Mouse (Mus musculus) heart, embryonic 12.5 days (tissue): ENCODE measurements at regions not wholly inside any gene's neighbourhood (a gene's known extent, or its start where the extent isn't known, plus 50 kb on each side); places are given as distances from the start of the nearest gene placed in this dataset.
"Not testable (repeated sequence)": the region's sequence is repeated elsewhere in the genome, so short reads cannot be mapped to it uniquely, and the experiment has no call there.

Source experiments
- ATAC-seq: fragments of 200-750 bp; cut with Nextera tagmentation; 2 replicates; pipeline ENCODE4 v1.8.0; 2017; ENCODE audit warnings: moderate TSS enrichment, moderate library complexity; ENCODE audit not compliant: insufficient number of reproducible peaks, low FRiP score
- H3K27ac ChIP-seq: fragments of 300-500 bp; sonication (generic); 2 replicates; pipeline ENCODE4 v1.5.1; 2016; ENCODE audit warnings: mild to moderate bottlenecking, moderate library complexity; ENCODE audit not compliant: poor library complexity, severe bottlenecking
- H3K27me3 ChIP-seq: fragments of 300-500 bp; sonication (generic); replicated peaks from 2 replicates; pipeline ENCODE4 v1.6.1; 2016; ENCODE audit warnings: mild to moderate bottlenecking, moderate library complexity
- H3K36me3 ChIP-seq: fragments of 300-500 bp; sonication (generic); 2 replicates; pipeline ENCODE4 v1.6.1; 2016; ENCODE audit warnings: mild to moderate bottlenecking, moderate library complexity
- H3K4me1 ChIP-seq: fragments of 300-500 bp; sonication (generic); replicated peaks from 2 replicates; pipeline ENCODE4 v1.6.1; 2016; ENCODE audit warnings: mild to moderate bottlenecking
- H3K4me2 ChIP-seq: fragments of 300-500 bp; sonication (generic); 2 replicates; pipeline ENCODE4 v1.6.1; 2016; ENCODE audit warnings: mild to moderate bottlenecking, moderate library complexity
- H3K4me3 ChIP-seq: fragments of 300-500 bp; sonication (generic); 2 replicates; pipeline ENCODE4 v1.5.1; 2016; ENCODE audit warnings: mild to moderate bottlenecking
- H3K9ac ChIP-seq: fragments of 300-500 bp; sonication (generic); 2 replicates; pipeline ENCODE4 v1.6.1; 2016; ENCODE audit warnings: mild to moderate bottlenecking, moderate library complexity
- H3K9me3 ChIP-seq: fragments of 300-500 bp; sonication (generic); replicated peaks from 2 replicates; pipeline ENCODE4 v1.6.1; 2016; ENCODE audit warnings: mild to moderate bottlenecking, moderate library complexity
- WGBS: fragments of 180-500 bp; shearing (Covaris S2); methylation state at CpG from one replicate; pipeline ENCODE4 v1.1.7; 2016; 5-methylcytosine and 5-hydroxymethylcytosine counted together

- Histone ChIP-seq H3K4me1 (no peaks in the 10 kb centered on the region), H3K4me2 (no peak overlapping the region), H3K9ac (no peak overlapping the region), H3K9me3 (0 out of 2 replicates have a peak, but pooled peaks cover 3% of the 10 kb centered on the region), H3K27ac (no peak overlapping the region), H3K4me3 (no peak overlapping the region), H3K27me3 (no peaks in the 10 kb centered on the region), H3K36me3 (no peaks in the 10 kb centered on the region)
- no peak for ATAC-seq
Measured at GRCm38 (mm10) chr15:93131056-93131455, 143.9 kb downstream of the Gxylt1 start.

GRCm38 (mm10) chr15:93125261-93125660, 149.7 kb downstream of the Gxylt1 start:
- Histone ChIP-seq H3K9me3 (no peaks in the 10 kb centered on the region), H3K9ac (no peak overlapping the region), H3K4me3 (no peak overlapping the region), H3K27me3 (no peaks in the 10 kb centered on the region), H3K27ac (no peak overlapping the region), H3K4me1 (no peaks in the 10 kb centered on the region), H3K36me3 (no peaks in the 10 kb centered on the region), H3K4me2 (no peak overlapping the region)
- 66% methylated on average over 5 of the region's 5 CpGs for WGBS
- no peak for ATAC-seq

DNA sequence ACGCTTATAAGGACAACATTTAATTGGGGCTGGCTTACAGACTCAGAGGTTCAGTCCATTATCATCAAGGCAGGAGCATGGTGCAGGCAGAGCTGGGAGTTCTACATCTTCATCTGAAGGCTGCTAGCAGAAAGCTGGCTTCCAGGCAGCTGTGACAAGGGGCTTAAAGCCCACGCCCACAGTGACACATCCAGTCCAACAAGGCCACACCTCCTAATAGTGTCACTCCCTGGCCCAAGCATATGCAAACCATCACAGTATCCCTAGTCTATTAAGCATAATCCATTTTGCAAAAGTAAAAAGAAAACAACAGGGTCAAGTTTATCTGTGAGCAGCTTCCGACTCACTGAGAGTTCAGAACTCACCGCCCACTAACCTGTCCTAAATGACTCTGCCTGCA, 153.8 kb downstream of the Gxylt1 start:
- no peak for ATAC-seq
- Histone ChIP-seq H3K27ac (no peak overlapping the region), H3K4me1 (no peaks in the 10 kb centered on the region), H3K27me3 (no peaks in the 10 kb centered on the region), H3K36me3 (no peaks in the 10 kb centered on the region), H3K9ac (no peak overlapping the region), H3K4me3 (no peak overlapping the region), H3K9me3 (no peaks in the 10 kb centered on the region), H3K4me2 (no peak overlapping the region)
- WGBS: 74% methylated on average over 4 of the region's 4 CpGs

DNA sequence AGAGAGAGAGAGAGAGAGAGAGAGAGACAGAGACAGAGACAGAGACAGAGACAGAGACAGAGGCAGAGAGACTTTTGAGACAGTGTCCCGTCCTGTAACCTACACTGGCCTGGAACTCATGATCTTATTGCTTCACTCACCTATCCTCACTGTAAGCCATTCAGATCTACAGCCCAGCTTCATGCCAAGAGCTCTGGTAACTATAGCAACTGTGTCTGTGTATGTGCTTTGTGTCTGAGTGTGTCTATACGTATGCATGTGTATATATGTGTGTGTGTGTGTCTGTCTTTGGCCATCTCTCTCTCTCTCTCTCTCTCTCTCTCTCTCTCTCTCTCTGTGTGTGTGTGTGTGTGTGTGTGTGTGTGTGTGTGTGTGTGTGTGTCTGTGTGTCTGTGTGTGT, 157.2 kb downstream of the Gxylt1 start:
- ATAC-seq, H3K27me3 ChIP-seq, H3K9me3 ChIP-seq, H3K27ac ChIP-seq, H3K4me3 ChIP-seq, H3K36me3 ChIP-seq, H3K4me1 ChIP-seq, H3K4me2 ChIP-seq, H3K9ac ChIP-seq: not testable (repeated sequence)
- 78% methylated on average over 2 of the region's 2 CpGs for WGBS

- Histone ChIP-seq H3K27ac (no peak overlapping the region), H3K4me2 (peak overlapping the region; percentile 71), H3K4me3 (peak overlapping the region; percentile 36), H3K9me3 (0 out of 2 replicates have a peak, but pooled peaks cover 3% of the 10 kb centered on the region), H3K36me3 (no peaks in the 10 kb centered on the region), H3K27me3 (no peaks in the 10 kb centered on the region), H3K9ac (peak overlapping the region; percentile 44; the same call in 1 of the 2 replicates), H3K4me1 (peaks cover 8% of the 10 kb centered on the region)
- no peak; the same call in 1 of the 2 replicates for ATAC-seq
- 4% methylated on average over 16 of the region's 16 CpGs for WGBS
Measured at GRCm38 (mm10) chr15:93115674-93116102, 159.3 kb downstream of the Gxylt1 start.

DNA sequence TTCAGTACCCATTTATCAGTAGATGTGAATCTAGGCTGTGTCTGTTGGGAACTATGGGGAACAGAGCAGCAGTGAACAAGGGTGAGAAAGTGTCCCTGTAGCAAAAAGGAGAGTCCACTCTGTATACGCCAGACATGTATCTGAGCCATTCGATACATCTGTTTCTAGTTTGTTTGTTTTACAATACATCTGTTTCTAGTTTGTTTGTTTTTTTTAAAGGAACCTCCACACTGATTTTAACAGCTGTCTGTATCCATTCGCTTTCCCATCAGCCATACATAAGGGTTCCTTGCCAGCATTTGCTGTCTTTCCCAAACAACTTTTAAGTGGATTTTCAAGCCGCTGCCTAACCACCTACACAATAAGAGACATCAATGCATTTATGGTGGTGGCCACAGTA, 170.0 kb downstream of the Gxylt1 start:
- ATAC-seq: no peak
- 79% methylated on average over 4 of the region's 4 CpGs for WGBS

GRCm38 (mm10) chr15:93103426-93103825, 171.6 kb downstream of the Gxylt1 start:
- WGBS: 66% methylated on average over 5 of the region's 5 CpGs
- Histone ChIP-seq H3K9me3 (no peaks in the 10 kb centered on the region), H3K4me2 (no peak overlapping the region), H3K27me3 (no peaks in the 10 kb centered on the region), H3K9ac (no peak overlapping the region), H3K4me3 (no peak overlapping the region), H3K27ac (no peak overlapping the region), H3K36me3 (no peaks in the 10 kb centered on the region), H3K4me1 (no peaks in the 10 kb centered on the region)
- ATAC-seq: no peak

More for the DNA sequence above, 170.0 kb downstream of the Gxylt1 start:
- no peak overlapping the region for H3K27ac ChIP-seq
- H3K9ac ChIP-seq: no peak overlapping the region
- H3K4me3 ChIP-seq: no peak overlapping the region
- H3K4me1 ChIP-seq: no peaks in the 10 kb centered on the region
- H3K36me3 ChIP-seq: no peaks in the 10 kb centered on the region
- H3K9me3 ChIP-seq: no peaks in the 10 kb centered on the region
- H3K27me3 ChIP-seq: no peaks in the 10 kb centered on the region
- H3K4me2 ChIP-seq: no peak overlapping the region

- H3K36me3 ChIP-seq: no peaks in the 10 kb centered on the region
- no peak overlapping the region for H3K9ac ChIP-seq
- H3K4me3 ChIP-seq: no peak overlapping the region
- ATAC-seq: no peak
- H3K27me3 ChIP-seq: no peaks in the 10 kb centered on the region
- H3K9me3 ChIP-seq: no peaks in the 10 kb centered on the region
- H3K4me2 ChIP-seq: no peak overlapping the region
- H3K4me1 ChIP-seq: no peaks in the 10 kb centered on the region
- no peak overlapping the region for H3K27ac ChIP-seq
- WGBS: 83% methylated on average over 10 of the region's 10 CpGs
Measured at GRCm38 (mm10) chr15:93101881-93102280, 173.1 kb downstream of the Gxylt1 start.

DNA sequence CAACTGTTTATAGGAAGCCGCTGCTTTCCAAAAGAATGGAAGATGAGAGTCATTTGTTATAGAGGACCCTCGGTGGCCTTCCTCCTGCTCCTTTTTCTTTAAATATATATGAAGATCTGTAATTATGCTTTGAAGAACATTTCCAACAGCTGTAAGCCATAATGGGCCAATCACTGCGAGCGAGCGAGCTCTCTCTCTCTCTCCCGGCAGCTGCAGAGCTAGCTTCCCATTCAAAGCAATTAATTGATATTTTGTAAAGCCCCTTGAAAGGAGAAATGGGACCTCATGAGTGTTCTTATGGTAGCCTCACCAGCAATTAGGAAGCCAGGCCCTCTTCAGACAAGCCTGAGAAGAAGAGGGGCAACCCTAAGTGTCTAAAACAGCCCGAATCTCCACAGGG, 174.1 kb downstream of the Gxylt1 start:
- Histone ChIP-seq H3K27ac (no peak overlapping the region), H3K27me3 (no peaks in the 10 kb centered on the region), H3K4me1 (no peaks in the 10 kb centered on the region), H3K9me3 (no peaks in the 10 kb centered on the region), H3K4me3 (no peak overlapping the region), H3K36me3 (no peaks in the 10 kb centered on the region), H3K9ac (no peak overlapping the region), H3K4me2 (no peak overlapping the region)
- WGBS: 86% methylated on average over 7 of the region's 7 CpGs
- no peak for ATAC-seq

GRCm38 (mm10) chr15:93099840-93100239, 175.1 kb downstream of the Gxylt1 start:
- Histone ChIP-seq H3K27ac (no peak overlapping the region), H3K4me1 (peaks cover 3% of the 10 kb centered on the region), H3K9me3 (no peaks in the 10 kb centered on the region), H3K36me3 (no peaks in the 10 kb centered on the region), H3K27me3 (no peaks in the 10 kb centered on the region), H3K9ac (no peak overlapping the region), H3K4me2 (no peak overlapping the region), H3K4me3 (no peak overlapping the region)
- no peak for ATAC-seq
- 82% methylated on average over 3 of the region's 3 CpGs for WGBS

GRCm38 (mm10) chr15:93096335-93096734, 178.6 kb downstream of the Gxylt1 start:
- WGBS: 78% methylated on average over 5 of the region's 5 CpGs
- no peaks in the 10 kb centered on the region for H3K36me3 ChIP-seq
- H3K27me3 ChIP-seq: no peaks in the 10 kb centered on the region
- H3K27ac ChIP-seq: no peak overlapping the region
- no peak overlapping the region for H3K4me2 ChIP-seq
- H3K9ac ChIP-seq: no peak overlapping the region
- ATAC-seq: no peak
- no peaks in the 10 kb centered on the region for H3K9me3 ChIP-seq
- H3K4me1 ChIP-seq: peaks cover 18% of the 10 kb centered on the region
- no peak overlapping the region for H3K4me3 ChIP-seq

- Histone ChIP-seq H3K9ac (no peak overlapping the region), H3K4me1 (peaks cover 18% of the 10 kb centered on the region), H3K4me2 (no peak overlapping the region), H3K36me3 (no peaks in the 10 kb centered on the region), H3K4me3 (no peak overlapping the region), H3K9me3 (no peaks in the 10 kb centered on the region), H3K27me3 (no peaks in the 10 kb centered on the region), H3K27ac (no peak overlapping the region)
- ATAC-seq: no peak
- WGBS: 88% methylated on average over 6 of the region's 6 CpGs
Measured at GRCm38 (mm10) chr15:93095224-93095623, 179.8 kb downstream of the Gxylt1 start.
